Mouse (Mus musculus) lung, embryonic 14.5 days (tissue): ENCODE results near the gene Jak3. TPM values are rescaled to one million over a fixed set of nuclear protein-coding genes. Genes with fewer than 3 reads are reported as not detected.

Experiments used
- ATAC-seq: fragments of 200-750 bp; cut with Nextera tagmentation; 2 replicates; pipeline ENCODE4 v1.8.0; 2017; ENCODE audit warnings: mild to moderate bottlenecking, moderate TSS enrichment, moderate library complexity; ENCODE audit not compliant: insufficient read depth
- DNase-seq: peaks from one replicate; pipeline ENCODE4 v3.0.0-alpha.2; 2015
- H3K27ac ChIP-seq: fragments of 300-500 bp; sonication (generic); 2 replicates; pipeline ENCODE4 v1.5.1; 2014; ENCODE audit warnings: low read depth, mild to moderate bottlenecking, moderate library complexity
- H3K27me3 ChIP-seq: fragments of 300-500 bp; sonication (generic); 2 replicates; pipeline ENCODE4 v1.6.1; 2014; ENCODE audit warnings: low read length, control low read depth; ENCODE audit not compliant: insufficient read depth
- H3K36me3 ChIP-seq: fragments of 300-500 bp; sonication (generic); 2 replicates; pipeline ENCODE4 v1.6.1; 2014; ENCODE audit warnings: control low read depth; ENCODE audit not compliant: insufficient read depth
- H3K4me1 ChIP-seq: fragments of 300-500 bp; sonication (generic); 2 replicates; pipeline ENCODE4 v1.6.1; 2014; ENCODE audit warnings: antibody characterized with exemption, control low read depth; ENCODE audit not compliant: insufficient read depth
- H3K4me2 ChIP-seq: fragments of 300-500 bp; sonication (generic); 2 replicates; pipeline ENCODE4 v1.6.1; 2014; ENCODE audit warnings: mild to moderate bottlenecking
- H3K4me3 ChIP-seq: fragments of 300-500 bp; sonication (generic); 2 replicates; pipeline ENCODE4 v1.5.1; 2014; ENCODE audit warnings: low read depth, low read length
- H3K9ac ChIP-seq: fragments of 300-500 bp; sonication (generic); 2 replicates; pipeline ENCODE4 v1.6.1; 2014
- H3K9me3 ChIP-seq: fragments of 300-500 bp; sonication (generic); 2 replicates; pipeline ENCODE4 v1.6.1; 2016; ENCODE audit warnings: low read depth, low read length, control low read depth
- CTCF ChIP-seq: IDR thresholded peaks from 2 replicates; pipeline ENCODE4 v1.5.1; 2016; ENCODE audit warnings: antibody characterized with exemption, low read depth
- WGBS: fragments of 180-500 bp; shearing (Covaris S2); extraction: QIAGEN DNeasy Blood & Tissue Kit; methylation state at CpG from one replicate; pipeline ENCODE4 v1.1.7; 2014; 5-methylcytosine and 5-hydroxymethylcytosine counted together
- polyA plus RNA-seq: library from polyadenylated mRNA; unstranded; fragments of >200 nt; fragmentation: Nextera tagmentation; extraction: Ambion mirVana; gene quantifications from 2 replicates; pipeline ENCODE4 v1.2.1, GENCODE M21; 2014

Gene Jak3
- polyA plus RNA-seq, 1 experiment from 2014 or later: 7.8 TPM

DNA sequence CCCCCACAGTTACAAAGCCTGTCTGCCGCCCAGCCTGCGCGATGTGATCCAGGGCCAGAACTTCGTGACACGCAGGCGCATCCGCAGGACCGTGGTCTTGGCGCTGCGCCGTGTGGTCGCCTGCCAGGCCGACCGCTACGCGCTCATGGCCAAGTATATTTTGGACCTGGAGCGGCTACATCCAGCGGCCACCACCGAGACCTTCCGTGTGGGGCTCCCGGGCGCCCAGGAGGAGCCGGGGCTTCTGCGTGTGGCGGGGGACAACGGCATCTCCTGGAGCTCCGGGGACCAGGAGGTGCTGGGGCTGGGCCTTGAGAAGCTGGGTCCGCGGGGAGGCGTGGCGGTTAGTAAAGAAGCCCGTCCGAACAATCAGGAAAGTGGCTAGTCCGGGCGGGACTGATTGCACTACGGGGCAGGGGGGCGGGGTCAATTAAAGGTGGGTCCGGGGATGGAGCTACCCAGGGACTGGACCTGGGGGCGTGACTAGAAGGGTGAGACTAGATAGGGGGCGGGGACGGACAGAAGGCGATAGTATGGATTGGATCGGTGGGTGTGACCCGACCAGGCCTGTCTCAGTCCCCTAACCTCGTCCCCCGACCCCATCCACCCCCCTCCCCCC lies 3.6 kb downstream of the Jak3 start:
- ATAC-seq (peak; percentile 15; the same call in 1 of the 2 replicates), DNase-seq (peak; percentile 61)
- Histone ChIP-seq H3K4me1 (no peaks in the 10 kb centered on the region), H3K27me3 (peaks cover 74% of the 10 kb centered on the region), H3K27ac (no peak overlapping the region), H3K9me3 (no peaks in the 10 kb centered on the region), H3K4me2 (peak overlapping the region; percentile 57), H3K36me3 (no peaks in the 10 kb centered on the region), H3K4me3 (peak overlapping the region; percentile 29), H3K9ac (peak overlapping the region; percentile 29)
- 7% methylated on average over 46 of the region's 46 CpGs for whole genome bisulfite sequencing
- TF ChIP-seq CTCF: no peak

- no peaks in the 10 kb centered on the region for H3K9me3 ChIP-seq
- WGBS: 7% methylated on average over 21 of the region's 21 CpGs
- peak overlapping the region; percentile 31; the same call in 1 of the 2 replicates for H3K4me2 ChIP-seq
- ATAC-seq (no peak), DNase-seq (no peak)
- no peaks in the 10 kb centered on the region for H3K36me3 ChIP-seq
- H3K9ac ChIP-seq: no peak overlapping the region
- TF ChIP-seq CTCF: no peak
- no peak overlapping the region for H3K27ac ChIP-seq
- 0 out of 2 replicates have a peak overlapping the region, but pooled peaks have one; percentile 12 for H3K4me3 ChIP-seq
- H3K4me1 ChIP-seq: no peaks in the 10 kb centered on the region
- H3K27me3 ChIP-seq: peaks cover 82% of the 10 kb centered on the region
Measured at GRCm38 (mm10) chr8:71680471-71680870, 4.4 kb downstream of the Jak3 start.

- ATAC-seq: no peak
- 12% methylated on average over 18 of the region's 18 CpGs for WGBS
- no peak for DNase-seq
Measured at GRCm38 (mm10) chr8:71681369-71681915, 5.3 kb downstream of the Jak3 start.

DNA sequence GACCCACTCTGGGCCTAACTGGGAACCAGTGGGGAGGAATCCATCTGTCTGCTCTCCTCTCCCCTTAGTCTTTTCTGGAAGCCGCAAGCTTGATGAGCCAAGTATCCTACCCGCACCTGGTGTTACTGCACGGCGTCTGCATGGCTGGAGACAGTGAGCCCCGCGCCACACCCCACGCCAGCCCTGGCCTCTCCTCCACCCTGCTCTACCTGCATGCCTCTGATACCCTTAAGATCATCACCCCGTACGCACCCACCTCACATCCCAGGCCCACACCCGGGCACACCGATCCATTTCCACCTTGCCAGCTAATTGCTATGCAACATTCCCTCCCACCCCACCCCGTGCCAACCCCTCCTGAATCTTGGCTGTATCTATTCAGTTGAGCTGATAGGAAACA lies 6.7 kb downstream of the Jak3 start:
- peaks cover 100% of the 10 kb centered on the region for H3K27me3 ChIP-seq
- no peak overlapping the region for H3K27ac ChIP-seq
- ATAC-seq (no peak), DNase-seq (no peak)
- no peak for TF ChIP-seq CTCF
- no peaks in the 10 kb centered on the region for H3K36me3 ChIP-seq
- H3K9ac ChIP-seq: no peak overlapping the region
- H3K9me3 ChIP-seq: no peaks in the 10 kb centered on the region
- H3K4me1 ChIP-seq: peaks cover 6% of the 10 kb centered on the region; the same call in 1 of the 2 replicates
- H3K4me3 ChIP-seq: no peak overlapping the region
- 68% methylated on average over 12 of the region's 12 CpGs for WGBS
- no peak overlapping the region for H3K4me2 ChIP-seq

More at GRCm38 (mm10) chr8:71681369-71681915, 5.3 kb downstream of the Jak3 start:
- Histone ChIP-seq H3K9ac (no peak overlapping the region), H3K4me2 (no peak overlapping the region), H3K36me3 (no peaks in the 10 kb centered on the region), H3K4me1 (peaks cover 3% of the 10 kb centered on the region; the same call in 1 of the 2 replicates), H3K4me3 (no peak overlapping the region), H3K27ac (no peak overlapping the region), H3K27me3 (peaks cover 92% of the 10 kb centered on the region), H3K9me3 (no peaks in the 10 kb centered on the region)
- no peak for TF ChIP-seq CTCF

GRCm38 (mm10) chr8:71684701-71685100 lies 8.6 kb downstream of the Jak3 start:
- no peak overlapping the region for H3K27ac ChIP-seq
- H3K36me3 ChIP-seq: no peaks in the 10 kb centered on the region
- H3K9me3 ChIP-seq: no peaks in the 10 kb centered on the region
- no peak overlapping the region for H3K9ac ChIP-seq
- WGBS: 27% methylated on average over 10 of the region's 10 CpGs
- ATAC-seq (no peak), DNase-seq (no peak)
- TF ChIP-seq CTCF: no peak
- H3K27me3 ChIP-seq: peaks cover 100% of the 10 kb centered on the region
- no peak overlapping the region for H3K4me2 ChIP-seq
- peaks cover 6% of the 10 kb centered on the region; the same call in 1 of the 2 replicates for H3K4me1 ChIP-seq
- H3K4me3 ChIP-seq: no peak overlapping the region

DNA sequence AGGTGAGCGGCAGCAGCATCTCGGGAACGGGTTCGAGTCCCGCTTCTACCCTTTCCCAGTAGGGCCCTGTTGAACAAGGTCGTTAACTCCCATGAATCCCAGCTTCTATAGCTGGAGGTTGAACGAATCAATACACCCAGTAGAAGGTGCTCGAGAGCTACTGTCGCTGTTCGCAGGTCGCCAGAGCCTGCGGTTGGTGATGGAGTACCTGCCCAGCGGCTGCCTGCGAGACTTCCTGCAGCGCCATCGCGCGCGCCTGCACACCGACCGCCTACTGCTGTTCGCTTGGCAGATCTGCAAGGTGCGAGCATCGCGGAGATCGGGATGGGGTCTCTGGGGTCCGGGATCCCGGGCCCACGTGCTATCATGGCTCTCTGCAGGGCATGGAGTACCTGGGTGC lies 9.5 kb downstream of the Jak3 start:
- no peak overlapping the region for H3K27ac ChIP-seq
- peak overlapping the region; percentile 23; the same call in 1 of the 2 replicates for H3K4me3 ChIP-seq
- H3K4me1 ChIP-seq: peaks cover 6% of the 10 kb centered on the region; the same call in 1 of the 2 replicates
- TF ChIP-seq CTCF: peak; percentile 46
- peaks cover 100% of the 10 kb centered on the region for H3K27me3 ChIP-seq
- 5% methylated on average over 29 of the region's 29 CpGs for WGBS
- no peak overlapping the region for H3K9ac ChIP-seq
- peak; percentile 5; the same call in 1 of the 2 replicates for ATAC-seq
- no peaks in the 10 kb centered on the region for H3K9me3 ChIP-seq
- H3K36me3 ChIP-seq: no peaks in the 10 kb centered on the region
- peak overlapping the region; percentile 53 for H3K4me2 ChIP-seq
- DNase-seq: peak; percentile 41

DNA sequence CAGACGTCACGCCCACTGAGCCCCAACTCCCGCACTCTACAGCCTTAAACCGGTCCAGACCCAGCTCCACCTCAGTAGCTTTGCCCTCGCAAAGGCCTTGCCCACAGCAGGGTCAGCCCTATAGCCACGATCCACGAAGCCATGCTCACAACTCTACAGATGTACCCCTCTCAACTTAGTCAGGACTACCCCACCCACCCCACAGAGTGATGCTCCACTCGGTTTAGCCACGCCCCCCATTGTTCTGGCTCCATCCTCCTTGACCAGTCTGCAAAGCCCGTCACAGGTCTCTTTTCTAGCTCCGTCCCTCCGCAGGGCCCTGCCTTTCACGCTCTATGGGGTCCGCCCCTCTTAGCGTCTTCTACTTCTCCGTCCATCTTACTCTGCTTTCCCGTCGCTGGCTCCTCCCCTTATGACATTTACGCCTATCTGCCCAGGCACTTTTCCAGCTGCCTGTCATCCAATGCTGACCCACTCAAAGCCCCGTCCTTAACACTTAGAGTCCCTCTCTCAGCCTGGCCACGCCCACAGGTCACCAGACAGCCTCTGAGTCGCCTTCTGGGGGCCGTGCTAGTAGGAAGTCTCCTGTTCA lies 10.1 kb downstream of the Jak3 start:
- Histone ChIP-seq H3K9me3 (no peaks in the 10 kb centered on the region), H3K4me2 (peak overlapping the region; percentile 53), H3K27me3 (peaks cover 100% of the 10 kb centered on the region), H3K4me3 (peak overlapping the region; percentile 23), H3K36me3 (no peaks in the 10 kb centered on the region), H3K9ac (no peak overlapping the region), H3K27ac (no peak overlapping the region), H3K4me1 (peaks cover 6% of the 10 kb centered on the region; the same call in 1 of the 2 replicates)
- 2% methylated on average over 23 of the region's 23 CpGs for WGBS
- TF ChIP-seq CTCF: no peak
- ATAC-seq (peak; percentile 78), DNase-seq (peak; percentile 83)
